Mouse (Mus musculus) gastrocnemius, postnatal 36 days (tissue): Measurements from ENCODE around the gene 5830411N06Rik. TPM values are rescaled to one million over a fixed set of nuclear protein-coding genes. Genes with fewer than 3 reads are reported as not detected.

ENCODE experiments used
- DNase-seq, 2 experiments: peaks; one replicate each; pipeline ENCODE4 v3.0.0; 2022
- intact Hi-C: fragments of 180-260 bp; cut with DNase I; formaldehyde crosslinking; loops from one replicate; pipeline ENCODE4 v1.15.1; 2025
- long read RNA-seq, 2 experiments: library from polyadenylated mRNA; stranded (forward); transcript quantifications; one replicate each; pipeline ENCODE4 v2.0.0; 2021
- total RNA-seq, 2 experiments: library from RNA; stranded (reverse); gene quantifications; 2 replicates each; pipeline ENCODE4 v1.2.3; 2021

5830411N06Rik gene
- not detected for total RNA-seq
- long read RNA-seq, experiment 1, result 0 reads
- long read RNA-seq, experiment 2, result 0 reads

DNA sequence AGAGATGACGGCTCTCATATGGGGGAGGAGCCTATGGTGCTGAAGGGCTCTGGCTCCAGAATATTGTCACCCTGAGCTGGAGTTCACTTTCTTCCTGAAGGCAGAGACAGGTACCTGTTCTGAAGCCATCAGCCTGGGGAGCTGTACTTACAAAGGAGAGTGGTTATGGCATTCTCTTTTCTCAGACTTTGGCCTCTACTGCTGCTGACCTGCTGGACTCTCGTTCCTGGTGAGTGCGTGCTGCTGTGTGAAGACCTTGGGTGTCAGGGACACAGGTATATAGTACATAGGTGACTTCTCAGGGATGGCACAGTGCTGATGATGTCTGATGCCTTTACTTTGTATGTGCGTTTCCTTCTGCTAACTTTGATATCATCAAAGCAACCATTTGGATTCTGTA, at the start of gene 5830411N06Rik:
Gene 5830411N06Rik (plus strand): TSS at position 69 of the 400 bp plus-strand sequence.
- no peak for DNase-seq
- intact Hi-C loops, result no loop called here

GRCm38 (mm10) chr7:140201090-140201489, 46.0 kb upstream of the 5830411N06Rik start:
- DNase-seq, result no peak
- intact Hi-C loops, result no loop called here

DNA sequence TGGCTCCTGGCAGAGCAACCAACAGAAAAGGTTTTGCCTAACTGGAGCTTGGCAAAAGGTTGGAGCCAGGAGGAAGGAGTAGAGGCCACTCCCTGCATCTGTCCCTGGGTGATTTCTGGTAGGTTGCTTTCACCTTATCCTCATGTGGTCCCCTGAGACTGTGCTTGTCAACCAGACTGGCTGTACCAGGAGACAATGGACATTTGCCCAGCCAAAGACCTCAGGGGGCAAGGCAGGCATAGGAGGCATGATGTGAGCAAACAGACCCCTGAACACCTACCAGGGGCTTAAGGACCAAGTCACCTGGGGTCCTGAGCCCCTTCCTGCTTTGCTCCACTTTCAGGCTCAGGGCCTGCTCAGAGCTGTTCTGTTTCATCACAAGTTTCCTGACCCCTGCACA, 41.2 kb upstream of the 5830411N06Rik start, which contains the start of gene Olfr524:
Gene Olfr524 (minus strand): TSS at position 101 of the 400 bp plus-strand sequence.
- no peak for DNase-seq

GRCm38 (mm10) chr7:140206904-140207303, 40.2 kb upstream of the 5830411N06Rik start:
- no peak for DNase-seq
- intact Hi-C loops, result no loop called here

More for the DNA sequence above, 41.2 kb upstream of the 5830411N06Rik start, which contains the start of gene Olfr524:
- intact Hi-C loops, result no loop called here

DNA sequence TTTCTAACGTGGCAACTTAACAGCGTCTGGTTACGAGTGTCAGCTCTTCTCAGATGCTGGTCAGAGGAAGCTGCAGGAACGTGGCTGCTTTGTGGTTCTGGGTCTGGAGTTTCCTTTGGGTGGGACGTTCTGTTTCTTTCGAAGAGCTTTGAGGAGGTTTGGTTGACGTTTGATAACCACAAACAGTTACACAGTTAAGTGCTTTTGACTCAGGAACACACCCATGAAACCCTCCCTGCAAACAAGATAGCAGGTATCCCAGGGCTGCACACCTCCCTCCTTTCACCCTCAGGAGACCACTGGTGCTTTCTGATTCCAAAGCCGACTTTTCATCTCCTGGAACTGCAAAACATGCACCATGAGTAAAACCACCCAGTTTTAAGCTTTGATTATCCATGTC, 38.9 kb upstream of the 5830411N06Rik start:
- intact Hi-C loops, result no loop called here
- no peak for DNase-seq

DNA sequence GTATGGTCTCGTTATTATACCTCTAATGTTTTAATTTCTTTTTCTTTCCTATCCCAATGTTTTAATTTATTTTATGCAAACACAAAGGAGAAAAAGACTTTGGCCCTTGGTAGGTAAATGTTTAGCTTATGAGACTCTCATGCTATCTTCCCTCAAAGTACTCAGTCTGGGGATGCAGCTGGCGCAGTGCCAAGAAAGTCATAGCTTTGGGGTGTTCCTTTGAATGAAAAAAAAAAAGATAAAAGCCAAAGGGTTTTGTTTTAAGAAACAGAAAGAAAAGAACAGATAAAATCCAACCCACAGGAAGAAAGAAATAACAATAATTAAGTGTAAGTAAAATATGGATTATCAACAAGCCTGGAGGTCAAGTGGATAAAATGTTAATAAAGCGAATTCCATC, 38.4 kb upstream of the 5830411N06Rik start:
- intact Hi-C loops, result no loop called here
- no peak for DNase-seq

DNA sequence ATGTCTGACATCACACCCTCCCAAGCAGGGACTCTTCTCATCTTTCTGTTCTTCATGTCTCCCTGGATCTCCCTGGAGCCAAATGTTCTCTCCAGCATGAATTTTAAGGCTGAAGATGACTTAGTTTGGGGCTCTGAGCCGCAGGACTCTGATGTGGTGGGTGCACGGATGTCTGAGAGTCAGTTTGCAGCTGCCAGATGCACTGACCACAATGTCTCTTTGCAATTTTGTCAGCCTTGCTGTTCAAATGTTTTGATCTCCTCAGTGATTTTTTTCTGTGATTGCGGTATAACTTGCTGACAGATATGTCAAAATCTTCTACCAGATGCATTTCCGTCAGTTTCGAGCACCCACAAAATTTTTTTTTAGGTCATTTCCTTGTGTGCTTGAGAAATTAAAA, 33.2 kb upstream of the 5830411N06Rik start:
- intact Hi-C loops, result no loop called here
- DNase-seq, result no peak

DNA sequence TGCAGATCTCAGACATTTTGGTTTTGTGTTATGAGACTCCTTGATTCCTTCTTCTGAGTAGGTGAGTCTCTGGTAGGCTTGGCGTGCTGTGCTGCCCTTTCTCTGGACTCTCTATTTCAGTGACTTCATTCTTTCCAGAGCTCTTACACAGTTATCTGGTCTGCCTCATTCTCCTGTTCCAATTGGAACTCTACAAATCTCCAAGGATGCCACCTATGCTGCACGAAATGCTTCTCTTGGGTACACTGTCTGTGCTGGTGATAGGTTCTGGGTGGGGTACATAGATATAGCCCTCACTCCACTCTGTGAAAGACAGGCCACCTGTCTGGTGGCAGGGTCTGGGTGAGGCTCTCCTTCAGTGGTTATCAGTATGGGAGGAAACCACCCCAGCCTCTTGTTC, 29.1 kb upstream of the 5830411N06Rik start, which contains the start of gene Cd163l1:
Gene Cd163l1 (plus strand): TSS at position 301 of the 400 bp plus-strand sequence.
- no peak for DNase-seq
- intact Hi-C loops, result no loop called here

- intact Hi-C loops, result no loop called here
- DNase-seq, result no peak
These were observed 27.8 kb upstream of the 5830411N06Rik start for GRCm38 (mm10) chr7:140219268-140219667.

- intact Hi-C loops, result no loop called here
- no peak for DNase-seq
These were observed 26.7 kb upstream of the 5830411N06Rik start for GRCm38 (mm10) chr7:140220375-140220774.

- no peak for DNase-seq
- intact Hi-C loops, result no loop called here
These were observed 22.9 kb upstream of the 5830411N06Rik start for GRCm38 (mm10) chr7:140224209-140224608.

DNA sequence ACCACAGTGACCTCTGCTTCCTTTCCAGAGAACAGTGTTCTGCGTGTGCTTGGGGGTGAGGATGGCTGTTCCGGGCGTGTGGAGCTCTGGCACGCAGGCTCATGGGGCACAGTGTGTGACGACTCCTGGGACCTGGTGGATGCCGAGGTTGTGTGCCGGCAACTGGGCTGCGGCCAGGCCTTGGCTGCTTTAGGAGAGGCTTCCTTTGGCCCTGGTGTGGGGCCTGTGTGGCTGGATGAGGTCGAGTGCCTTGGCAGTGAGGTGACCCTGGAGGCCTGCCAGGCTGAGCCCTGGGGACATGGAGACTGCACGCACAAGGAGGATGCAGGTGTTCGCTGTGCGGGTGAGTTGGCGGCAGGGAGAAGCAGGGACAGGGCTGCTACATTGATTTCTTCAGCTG, 18.6 kb upstream of the 5830411N06Rik start:
- no peak for DNase-seq
- intact Hi-C loops, result no loop called here

GRCm38 (mm10) chr7:140231026-140231425, 16.1 kb upstream of the 5830411N06Rik start:
- intact Hi-C loops, result no loop called here

DNA sequence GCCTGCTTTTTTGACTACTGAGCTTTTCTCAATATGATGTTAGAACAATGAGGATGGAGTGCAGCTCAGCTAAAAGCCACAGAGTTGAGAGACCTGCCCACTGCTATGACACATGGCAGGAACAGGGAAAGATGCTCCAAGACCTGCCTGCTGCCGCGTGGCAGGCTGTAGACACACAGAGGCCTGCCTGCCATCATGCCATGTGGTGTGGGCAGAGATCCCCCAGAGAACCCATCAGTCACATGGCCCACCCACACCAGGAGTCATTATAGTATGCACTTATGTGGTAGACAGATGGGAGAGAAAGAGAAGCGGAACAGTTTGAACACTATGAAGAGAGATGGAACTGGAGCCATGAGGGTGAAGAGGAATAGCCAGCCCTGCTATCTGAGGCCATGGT, 13.4 kb upstream of the 5830411N06Rik start:
- DNase-seq, result no peak
- intact Hi-C loops, result no loop called here

More at GRCm38 (mm10) chr7:140231026-140231425, 16.1 kb upstream of the 5830411N06Rik start:
- DNase-seq, result no peak

DNA sequence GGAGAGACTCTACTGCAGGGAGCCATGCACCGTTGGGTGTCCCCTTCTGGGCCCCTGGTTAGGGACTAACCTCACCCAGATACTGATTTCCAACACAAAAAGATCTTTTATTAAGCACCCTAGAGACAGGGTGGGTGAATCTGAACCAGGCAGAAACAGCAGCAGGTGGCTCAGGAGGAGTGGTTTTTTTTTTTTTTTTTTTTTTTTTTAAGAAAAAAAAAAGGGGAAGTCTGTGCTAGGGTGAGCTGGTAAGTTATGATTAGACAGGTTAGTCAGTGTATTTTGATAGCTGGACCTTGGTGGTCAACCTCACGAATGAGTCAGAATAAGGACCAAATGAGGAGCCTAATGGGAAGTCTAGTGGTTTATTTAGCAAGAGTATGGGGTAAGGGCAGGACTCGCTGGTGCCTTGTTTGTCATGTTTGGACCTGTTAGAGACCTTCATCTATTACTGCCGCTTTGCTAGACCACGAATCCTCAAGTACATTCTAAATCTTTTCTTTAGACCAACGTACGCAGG, 6.8 kb downstream of the 5830411N06Rik start:
- DNase-seq, result no peak
- intact Hi-C loops, result no loop called here

DNA sequence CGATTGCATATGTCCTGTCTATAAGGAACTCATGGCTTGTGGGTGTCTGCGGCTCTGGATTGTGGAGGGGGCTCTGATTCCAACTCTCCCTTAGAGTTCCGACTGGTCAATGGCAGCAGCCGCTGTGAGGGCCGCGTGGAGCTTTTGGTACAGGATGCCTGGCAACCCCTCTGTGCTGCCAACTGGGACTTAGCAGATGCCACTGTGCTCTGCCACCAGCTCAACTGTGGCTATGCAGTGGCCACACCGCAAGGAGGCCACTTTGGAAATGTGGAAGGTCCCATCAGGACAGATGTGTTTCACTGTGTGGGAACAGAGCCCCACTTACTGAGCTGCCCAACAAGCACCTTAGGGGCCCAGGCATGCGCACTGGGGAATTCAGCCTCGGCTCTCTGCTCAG, 48.7 kb downstream of the 5830411N06Rik start:
- no peak for DNase-seq
- intact Hi-C loops, result no loop called here

GRCm38 (mm10) chr7:140296876-140297275, 49.8 kb downstream of the 5830411N06Rik start:
- intact Hi-C loops, result no loop called here
- no peak for DNase-seq

- DNase-seq, result no peak
- intact Hi-C loops, result no loop called here
These were observed 52.3 kb downstream of the 5830411N06Rik start for GRCm38 (mm10) chr7:140299416-140299815.

GRCm38 (mm10) chr7:140319861-140320385, 72.8 kb downstream of the 5830411N06Rik start:
- DNase-seq, result no peak
- intact Hi-C loops, result no loop called here

DNA sequence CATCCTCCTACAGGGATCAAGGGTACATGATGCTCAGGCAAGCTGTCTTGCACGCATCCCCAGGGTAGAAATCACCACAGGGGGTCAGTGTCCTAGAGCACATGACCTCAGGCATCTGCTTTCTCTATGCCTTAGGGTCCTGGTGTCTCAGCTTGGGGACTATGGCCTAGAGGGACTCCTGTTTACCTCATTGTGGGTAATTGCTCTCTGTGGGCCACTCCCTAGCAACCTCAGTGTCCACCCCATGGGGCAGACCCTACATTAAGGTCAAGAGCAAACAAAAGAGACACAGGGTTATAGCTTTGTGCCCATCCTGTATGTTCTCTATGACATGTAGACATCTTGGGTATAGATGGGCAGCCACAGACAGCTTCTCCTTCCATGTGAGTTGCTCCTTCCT, 73.5 kb downstream of the 5830411N06Rik start, which contains the start of gene Olfr525:
Gene Olfr525 (plus strand): TSS at position 301 of the 400 bp plus-strand sequence.
- DNase-seq, result no peak
- intact Hi-C loops, result no loop called here

GRCm38 (mm10) chr7:140321135-140321534, 74.1 kb downstream of the 5830411N06Rik start:
- no peak for DNase-seq
- intact Hi-C loops, result no loop called here

DNA sequence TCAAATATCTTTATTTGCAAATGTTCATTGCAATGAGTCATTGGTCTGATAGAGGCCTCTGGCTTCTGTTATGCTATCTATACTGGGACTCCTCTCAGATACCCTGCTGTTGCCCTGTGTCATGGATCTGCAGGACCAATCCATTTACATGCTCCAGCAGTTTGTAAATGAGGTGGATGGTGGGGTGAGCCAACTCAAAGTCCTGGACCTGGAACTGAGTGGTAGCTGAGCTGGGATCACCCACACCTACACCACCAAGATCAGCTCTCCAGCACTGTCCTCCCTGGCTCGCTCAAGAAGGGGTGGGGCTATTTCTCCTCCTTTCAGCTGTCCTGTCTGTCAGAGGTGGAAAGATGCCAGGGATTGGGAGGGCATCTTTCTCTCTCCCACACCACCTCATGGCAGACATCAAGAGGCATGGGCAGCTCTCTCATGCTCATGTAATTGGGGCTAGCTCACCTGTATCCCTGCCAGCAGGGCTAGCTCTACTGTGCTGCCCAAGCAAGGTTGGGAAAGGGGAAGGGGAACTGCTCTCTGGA, 82.8 kb downstream of the 5830411N06Rik start:
- no peak for DNase-seq
- intact Hi-C loops, result no loop called here
